Mouse (Mus musculus) liver, embryonic 14.5 days (tissue): ENCODE data around the gene Pde9a. TPM values are rescaled to one million over a fixed set of nuclear protein-coding genes. Genes with fewer than 3 reads are reported as not detected.
A peak's percentile ranks its signal among the peaks of the same experiment; 100 is the strongest.

ENCODE experiments used
- ATAC-seq: fragments of 200-750 bp; cut with Nextera tagmentation; 2 replicates; pipeline ENCODE4 v1.8.0; 2017; ENCODE audit warnings: moderate number of reproducible peaks, mild to moderate bottlenecking, moderate library complexity; ENCODE audit not compliant: insufficient read depth
- DNase-seq, 3 experiments: peaks; one replicate each; pipeline ENCODE4 v3.0.0-alpha.2; 2012 to 2013; ENCODE audit warnings: low read depth in 3 of 3, low spot score in 3 of 3
- H3K27ac ChIP-seq: fragments of 300-500 bp; sonication (generic); 2 replicates; pipeline ENCODE4 v1.5.1; 2014; ENCODE audit warnings: moderate library complexity, mild to moderate bottlenecking, control low read depth, inconsistent platforms
- H3K27me3 ChIP-seq: fragments of 300-500 bp; sonication (generic); 2 replicates; pipeline ENCODE4 v1.6.1; 2014; ENCODE audit warnings: mild to moderate bottlenecking, low read length, moderate library complexity; ENCODE audit not compliant: control insufficient read depth, insufficient read depth
- H3K36me3 ChIP-seq: fragments of 300-500 bp; sonication (generic); replicated peaks from 2 replicates; pipeline ENCODE4 v1.6.1; 2014; ENCODE audit warnings: low read depth; ENCODE audit not compliant: control insufficient read depth, insufficient read depth
- H3K4me1 ChIP-seq, 2 experiments: fragments of 200-500 bp in 1 of 2; fragments of 300-500 bp in 1 of 2; sonication (generic) in 1 of 2; replicated peaks; 2 replicates each; pipeline ENCODE4 v1.6.1; 2012 to 2014; ENCODE audit warnings: antibody characterized with exemption in 1 of 2, inconsistent platforms in 1 of 2, low read length in 1 of 2; ENCODE audit not compliant: control insufficient read depth in 2 of 2, insufficient read depth in 2 of 2
- H3K4me2 ChIP-seq: fragments of 300-500 bp; sonication (generic); 2 replicates; pipeline ENCODE4 v1.6.1; 2014; ENCODE audit warnings: low read depth, mild to moderate bottlenecking, control low read depth, moderate library complexity
- H3K4me3 ChIP-seq, 2 experiments: fragments of 200-500 bp in 1 of 2; fragments of 300-500 bp in 1 of 2; sonication (generic) in 1 of 2; 2 replicates each; pipeline ENCODE4 v1.5.1; 2012 to 2014; ENCODE audit warnings: low read depth in 2 of 2, low read length in 2 of 2, mild to moderate bottlenecking in 2 of 2, control low read depth in 1 of 2, inconsistent platforms in 1 of 2, moderate library complexity in 1 of 2; ENCODE audit not compliant: insufficient read depth in 1 of 2
- H3K9ac ChIP-seq: fragments of 300-500 bp; sonication (generic); replicated peaks from 2 replicates; pipeline ENCODE4 v1.6.1; 2014; ENCODE audit warnings: mild to moderate bottlenecking, control low read depth, moderate library complexity
- H3K9me3 ChIP-seq: fragments of 300-500 bp; sonication (generic); 2 replicates; pipeline ENCODE4 v1.6.1; 2016; ENCODE audit warnings: low read length, mixed read lengths; ENCODE audit not compliant: control insufficient read depth
- CTCF ChIP-seq: IDR thresholded peaks from 2 replicates; pipeline ENCODE4 v1.5.1; 2016; ENCODE audit warnings: antibody characterized with exemption, low read depth, control low read depth
- EP300 ChIP-seq: IDR thresholded peaks from 2 replicates; pipeline ENCODE4 v1.6.1; 2016; ENCODE audit warnings: antibody characterized with exemption, low read depth
- WGBS: fragments of 180-500 bp; shearing (Covaris S2); extraction: QIAGEN DNeasy Blood & Tissue Kit; methylation state at CpG from one replicate; pipeline ENCODE4 v1.1.7; 2014; ENCODE audit not compliant: insufficient replicate concordance; 5-methylcytosine and 5-hydroxymethylcytosine counted together
- polyA plus RNA-seq, 2 experiments: library from polyadenylated mRNA; depleted of rRNA in 1 of 2; stranded (reverse) in 1 of 2; unstranded in 1 of 2; fragments of >200 nt; fragmentation: Nextera tagmentation in 1 of 2; extraction: Ambion mirVana in 1 of 2; gene quantifications; 2 replicates each; pipeline versions ENCODE4 v1.2.1 to v1.2.3; 2012 to 2014

Pde9a gene
- polyA plus RNA-seq, 2 experiments = 2.8 to 3.6 TPM

GRCm38 (mm10) chr17:31384968-31385627 is 912 bp upstream of the Pde9a start:
- ATAC-seq = no peak
- WGBS = 25% methylated on average over 8 of the region's 8 CpGs
- H3K4me3 ChIP-seq = no peak overlapping the region
- H3K4me2 ChIP-seq = no peak overlapping the region
- no peak overlapping the region for H3K9ac ChIP-seq
- H3K9me3 ChIP-seq = no peaks in the 10 kb centered on the region
- DNase-seq = no peak
- no peaks in the 10 kb centered on the region for H3K36me3 ChIP-seq
- H3K27me3 ChIP-seq = peaks cover 13% of the 10 kb centered on the region
- H3K4me1 ChIP-seq = peaks cover 0 to 2% of the 10 kb centered on the region in 2 experiments; a peak in 2 of 4 replicates
- H3K27ac ChIP-seq = no peak overlapping the region
- TF ChIP-seq EP300 (no peak), CTCF (no peak)

GRCm38 (mm10) chr17:31386766-31387275 is 811 bp downstream of the Pde9a start:
- H3K27ac ChIP-seq = no peak overlapping the region
- 15% methylated on average over 7 of the region's 7 CpGs for WGBS

GRCm38 (mm10) chr17:31389432-31390050 is 3.5 kb downstream of the Pde9a start:
- H3K27ac ChIP-seq = no peak overlapping the region
- no peaks in the 10 kb centered on the region for H3K36me3 ChIP-seq
- no peak for TF ChIP-seq CTCF
- no peak for TF ChIP-seq EP300
- H3K9ac ChIP-seq = no peak overlapping the region
- 50% methylated on average over 3 of the region's 3 CpGs for WGBS
- ATAC-seq = no peak
- peaks cover 13% of the 10 kb centered on the region for H3K27me3 ChIP-seq
- H3K4me1 ChIP-seq = peaks cover 0 to 4% of the 10 kb centered on the region in 2 experiments; a peak in 2 of 4 replicates
- no peak overlapping the region for H3K4me2 ChIP-seq
- H3K9me3 ChIP-seq = no peaks in the 10 kb centered on the region
- no peak overlapping the region for H3K4me3 ChIP-seq
- no peak for DNase-seq

More at GRCm38 (mm10) chr17:31386766-31387275, 811 bp downstream of the Pde9a start:
- ATAC-seq (no peak), DNase-seq (no peak)
- H3K27me3 ChIP-seq = peaks cover 13% of the 10 kb centered on the region
- H3K36me3 ChIP-seq = no peaks in the 10 kb centered on the region
- peak overlapping the region; percentile 52 to 55 for H3K4me3 ChIP-seq
- H3K9me3 ChIP-seq = no peaks in the 10 kb centered on the region
- TF ChIP-seq CTCF (no peak), EP300 (no peak)
- H3K4me1 ChIP-seq = peaks cover 0 to 4% of the 10 kb centered on the region in 2 experiments; a peak in 2 of 4 replicates
- H3K9ac ChIP-seq = no peak overlapping the region
- H3K4me2 ChIP-seq = peak overlapping the region; percentile 58

- Histone ChIP-seq H3K9me3 (no peaks in the 10 kb centered on the region), H3K27me3 (peaks cover 7% of the 10 kb centered on the region), H3K36me3 (no peaks in the 10 kb centered on the region), H3K4me3 (no peak overlapping the region), H3K9ac (no peak overlapping the region), H3K4me2 (no peak overlapping the region), H3K4me1 (peaks cover 0 to 4% of the 10 kb centered on the region in 2 experiments; a peak in 2 of 4 replicates), H3K27ac (no peak overlapping the region)
- WGBS = 44% methylated on average over 3 of the region's 3 CpGs
- DNase-seq (no peak), ATAC-seq (no peak)
- TF ChIP-seq EP300 (no peak), CTCF (no peak)
Observed at GRCm38 (mm10) chr17:31391462-31391861, 5.5 kb downstream of the Pde9a start.

GRCm38 (mm10) chr17:31392041-31392440 is 6.0 kb downstream of the Pde9a start:
- no peak for TF ChIP-seq CTCF
- TF ChIP-seq EP300 = no peak
- DNase-seq (no peak), ATAC-seq (no peak)
- 60% methylated on average over 5 of the region's 5 CpGs for WGBS
- Histone ChIP-seq H3K4me2 (no peak overlapping the region), H3K27ac (no peak overlapping the region), H3K27me3 (peaks cover 2% of the 10 kb centered on the region), H3K4me1 (peaks cover 0 to 4% of the 10 kb centered on the region in 2 experiments; a peak in 2 of 4 replicates), H3K4me3 (no peak overlapping the region), H3K9ac (no peak overlapping the region), H3K36me3 (no peaks in the 10 kb centered on the region), H3K9me3 (no peaks in the 10 kb centered on the region)
